Mouse (Mus musculus) hematopoietic multipotent progenitor cell, adult 10-12 weeks (in vitro differentiated cells): ENCODE results near the gene Rptn. TPM values are rescaled to one million over a fixed set of nuclear protein-coding genes. Genes with fewer than 3 reads are reported as not detected.

Experiments used
- polyA plus RNA-seq: library from polyadenylated mRNA; stranded (reverse); fragments of >175 nt; gene quantifications from 2 replicates; pipeline ENCODE4 v1.2.3, GENCODE M21; 2012; ENCODE audit warnings: low replicate concordance

Rptn gene
- polyA plus RNA-seq, result not detected in 2 replicates

GRCm38 (mm10) chr3:93393366-93393765 is at the start of gene Rptn:
TSS of gene Rptn (plus strand) at chr3:93393699.

GRCm38 (mm10) chr3:93442030-93442429 is 48.5 kb downstream of the Rptn start, which contains the start of gene Tchh:
TSS of gene Tchh (plus strand) at chr3:93442330.

Other genes with a start within 250 kb of the Rptn start
- not detected in 2 replicates for gene Crnn, start 248.9 kb upstream of the Rptn start, polyA plus RNA-seq
- not detected in 2 replicates for gene Flg2, start 196.4 kb upstream of the Rptn start, polyA plus RNA-seq
- 0.16 TPM in 1 of 2 replicates, not detected in the other for gene Flg, start 120.2 kb upstream of the Rptn start, polyA plus RNA-seq
- not detected in 2 replicates for gene Hrnr, start 74.0 kb upstream of the Rptn start, polyA plus RNA-seq
- gene Tchh, start 48.6 kb downstream of the Rptn start, polyA plus RNA-seq, result 0.15 and 0.62 TPM in 2 replicates
- gene Tchhl1, start 75.1 kb downstream of the Rptn start, polyA plus RNA-seq, result not detected in 2 replicates
- gene S100a11, start 126.8 kb downstream of the Rptn start, polyA plus RNA-seq, result 96.4 and 129 TPM in 2 replicates
- gene S100a10, start 161.4 kb downstream of the Rptn start, polyA plus RNA-seq, result 33.6 and 230 TPM in 2 replicates